Mouse (Mus musculus) hindbrain, postnatal 0 days (tissue): ENCODE data around the gene Mrpl34. TPM values are rescaled to one million over a fixed set of nuclear protein-coding genes. Genes with fewer than 3 reads are reported as not detected.

Source experiments
- ATAC-seq: fragments of 200-750 bp; cut with Nextera tagmentation; 2 replicates; pipeline ENCODE4 v1.8.0; 2017; ENCODE audit warnings: mild to moderate bottlenecking, moderate TSS enrichment, moderate library complexity
- DNase-seq: peaks from one replicate; pipeline ENCODE4 v3.0.0-alpha.2; 2015; ENCODE audit warnings: low spot score
- H3K27ac ChIP-seq: fragments of 300-500 bp; sonication (generic); 2 replicates; pipeline ENCODE4 v1.5.1; 2014; ENCODE audit warnings: mild to moderate bottlenecking
- H3K27me3 ChIP-seq: fragments of 300-500 bp; sonication (generic); 2 replicates; pipeline ENCODE4 v1.6.1; 2014; ENCODE audit warnings: low read length, mixed read lengths; ENCODE audit not compliant: insufficient read depth
- H3K36me3 ChIP-seq: fragments of 300-500 bp; sonication (generic); 2 replicates; pipeline ENCODE4 v1.6.1; 2014; ENCODE audit warnings: low read length, mixed read lengths; ENCODE audit not compliant: insufficient read depth
- H3K4me1 ChIP-seq: fragments of 300-500 bp; sonication (generic); 2 replicates; pipeline ENCODE4 v1.6.1; 2014; ENCODE audit warnings: antibody characterized with exemption, low read length, mixed read lengths; ENCODE audit not compliant: insufficient read depth
- H3K4me2 ChIP-seq: fragments of 300-500 bp; sonication (generic); 2 replicates; pipeline ENCODE4 v1.6.1; 2014; ENCODE audit warnings: low read depth, mild to moderate bottlenecking, low read length, moderate library complexity, mixed read lengths
- H3K4me3 ChIP-seq: fragments of 300-500 bp; sonication (generic); 2 replicates; pipeline ENCODE4 v1.5.1; 2014; ENCODE audit warnings: low read length
- H3K9ac ChIP-seq: fragments of 300-500 bp; sonication (generic); replicated peaks from 2 replicates; pipeline ENCODE4 v1.6.1; 2014; ENCODE audit warnings: mild to moderate bottlenecking, low read length, moderate library complexity, mixed read lengths
- H3K9me3 ChIP-seq: fragments of 300-500 bp; sonication (generic); 2 replicates; pipeline ENCODE4 v1.6.1; 2016; ENCODE audit warnings: low read length, mixed read lengths
- CTCF ChIP-seq: IDR thresholded peaks from 2 replicates; pipeline ENCODE4 v1.5.1; 2016; ENCODE audit warnings: antibody characterized with exemption, control low read depth, low read depth
- WGBS: fragments of 180-500 bp; shearing (Covaris S2); extraction: QIAGEN DNeasy Blood & Tissue Kit; methylation state at CpG from one replicate; pipeline ENCODE4 v1.1.7; 2014; 5-methylcytosine and 5-hydroxymethylcytosine counted together
- polyA plus RNA-seq: library from polyadenylated mRNA; unstranded; fragments of >200 nt; fragmentation: Nextera tagmentation; extraction: Ambion mirVana; gene quantifications from 2 replicates; pipeline ENCODE4 v1.2.1, GENCODE M21; 2015
- total RNA-seq: library from RNA; depleted of rRNA; stranded (reverse); fragments of >200 nt; gene quantifications from 2 replicates; pipeline ENCODE4 v1.2.3, GENCODE M21; 2014

Mrpl34 gene
- total and polyA plus RNA-seq, 2 experiments from 2014 or later: 127 to 155 TPM

GRCm38 (mm10) chr8:71478943-71479342, 14.2 kb downstream of the Mrpl34 start:
- Histone ChIP-seq H3K4me1 (no peaks in the 10 kb centered on the region), H3K4me2 (no peak overlapping the region), H3K9ac (no peak overlapping the region), H3K36me3 (peaks cover 37% of the 10 kb centered on the region), H3K27ac (no peak overlapping the region), H3K4me3 (no peak overlapping the region), H3K27me3 (no peaks in the 10 kb centered on the region), H3K9me3 (no peaks in the 10 kb centered on the region)
- DNase-seq (no peak), ATAC-seq (no peak)
- WGBS: 91% methylated on average over 11 of the region's 11 CpGs
- no peak for TF ChIP-seq CTCF

GRCm38 (mm10) chr8:71483932-71484331, 19.2 kb downstream of the Mrpl34 start:
- no peaks in the 10 kb centered on the region for H3K27me3 ChIP-seq
- peaks cover 12% of the 10 kb centered on the region for H3K4me1 ChIP-seq
- 51% methylated on average over 8 of the region's 8 CpGs for WGBS
- H3K36me3 ChIP-seq: peaks cover 22% of the 10 kb centered on the region
- no peak overlapping the region for H3K4me3 ChIP-seq
- no peak for TF ChIP-seq CTCF
- no peaks in the 10 kb centered on the region for H3K9me3 ChIP-seq
- no peak overlapping the region for H3K4me2 ChIP-seq
- H3K9ac ChIP-seq: no peak overlapping the region
- H3K27ac ChIP-seq: no peak overlapping the region
- no peak for ATAC-seq
- DNase-seq: no peak

GRCm38 (mm10) chr8:71484736-71485135, 20.0 kb downstream of the Mrpl34 start:
- no peak for TF ChIP-seq CTCF
- H3K36me3 ChIP-seq: peaks cover 15% of the 10 kb centered on the region; the same call in 1 of the 2 replicates
- H3K27ac ChIP-seq: peak overlapping the region; percentile 82; the same call in 1 of the 2 replicates
- ATAC-seq (no peak), DNase-seq (no peak)
- no peaks in the 10 kb centered on the region for H3K9me3 ChIP-seq
- no peaks in the 10 kb centered on the region for H3K27me3 ChIP-seq
- H3K9ac ChIP-seq: peak overlapping the region; percentile 94
- H3K4me1 ChIP-seq: peaks cover 12% of the 10 kb centered on the region
- 93% methylated on average over 19 of the region's 19 CpGs for WGBS
- peak overlapping the region; percentile 92 for H3K4me3 ChIP-seq
- H3K4me2 ChIP-seq: peak overlapping the region; percentile 90

- H3K9ac ChIP-seq: peak within 1 kb of the TSS; percentile 94
- H3K4me2 ChIP-seq: peak within 1 kb of the TSS; percentile 90
- no peaks in the 10 kb centered on the region for H3K27me3 ChIP-seq
- DNase-seq (peak; percentile 95), ATAC-seq (peak; percentile 85)
- H3K9me3 ChIP-seq: no peaks in the 10 kb centered on the region
- TF ChIP-seq CTCF: no peak
- 6% methylated on average over 48 of the region's 58 CpGs for WGBS
- H3K4me3 ChIP-seq: peak within 1 kb of the TSS; percentile 92
- H3K4me1 ChIP-seq: peaks cover 12% of the 10 kb centered on the region
- H3K36me3 ChIP-seq: peaks cover 11% of the 10 kb centered on the region; the same call in 1 of the 2 replicates
- H3K27ac ChIP-seq: peak within 1 kb of the TSS; percentile 82
Observed at GRCm38 (mm10) chr8:71485142-71486135, 20.7 kb downstream of the Mrpl34 start, which contains the start of gene Ano8. Ano8 (minus strand) TSS chr8:71485963.

GRCm38 (mm10) chr8:71486136-71486529, 21.4 kb downstream of the Mrpl34 start:
- no peak for ATAC-seq
- Histone ChIP-seq H3K36me3 (peaks cover 9% of the 10 kb centered on the region; the same call in 1 of the 2 replicates), H3K27me3 (no peaks in the 10 kb centered on the region), H3K9ac (peak overlapping the region; percentile 94; the same call in 1 of the 2 replicates), H3K4me1 (peaks cover 12% of the 10 kb centered on the region), H3K4me3 (peak overlapping the region; percentile 92), H3K27ac (peak overlapping the region; percentile 82; the same call in 1 of the 2 replicates), H3K9me3 (no peaks in the 10 kb centered on the region), H3K4me2 (peak overlapping the region; percentile 90)
- 10% methylated on average over 7 of the region's 7 CpGs for WGBS
- no peak for TF ChIP-seq CTCF
- no peak for DNase-seq

GRCm38 (mm10) chr8:71487691-71488445, 23.1 kb downstream of the Mrpl34 start, which contains the start of gene Gtpbp3:
Gtpbp3 (plus strand) TSS chr8:71488103.
- no peak for TF ChIP-seq CTCF
- DNase-seq (peak; percentile 85), ATAC-seq (peak; percentile 27)
- Histone ChIP-seq H3K27me3 (no peaks in the 10 kb centered on the region), H3K4me2 (peak within 1 kb of the TSS; percentile 92), H3K27ac (peak within 1 kb of the TSS; percentile 69; the same call in 1 of the 2 replicates), H3K9me3 (no peaks in the 10 kb centered on the region), H3K4me1 (peaks cover 12% of the 10 kb centered on the region), H3K4me3 (peak within 1 kb of the TSS; percentile 67), H3K9ac (peak within 1 kb of the TSS; percentile 69), H3K36me3 (peaks cover 11% of the 10 kb centered on the region; the same call in 1 of the 2 replicates)
- WGBS: under 1% methylated on average over 33 of the region's 33 CpGs
